Mouse (Mus musculus) kidney, postnatal 0 days (tissue): ENCODE results near the gene Gprc5d. TPM values are rescaled to one million over a fixed set of nuclear protein-coding genes. Genes with fewer than 3 reads are reported as not detected.
A peak's percentile ranks its signal among the peaks of the same experiment; 100 is the strongest.

ENCODE experiments used
- ATAC-seq: fragments of 200-750 bp; cut with Nextera tagmentation; replicated peaks from 2 replicates; pipeline ENCODE4 v1.8.0; 2017; ENCODE audit warnings: low read depth, moderate number of reproducible peaks, moderate TSS enrichment, moderate library complexity; ENCODE audit not compliant: low FRiP score
- DNase-seq: peaks from one replicate; pipeline ENCODE4 v3.0.0-alpha.2; 2016; ENCODE audit warnings: low spot score
- H3K27ac ChIP-seq: fragments of 300-500 bp; sonication (generic); 2 replicates; pipeline ENCODE4 v1.5.1; 2014; ENCODE audit warnings: mild to moderate bottlenecking
- H3K27me3 ChIP-seq: fragments of 300-500 bp; sonication (generic); 2 replicates; pipeline ENCODE4 v1.6.1; 2014; ENCODE audit warnings: low read length, mixed read lengths; ENCODE audit not compliant: insufficient read depth
- H3K36me3 ChIP-seq: fragments of 300-500 bp; sonication (generic); 2 replicates; pipeline ENCODE4 v1.6.1; 2014; ENCODE audit warnings: low read length, mixed read lengths; ENCODE audit not compliant: insufficient read depth
- H3K4me1 ChIP-seq: fragments of 300-500 bp; sonication (generic); replicated peaks from 2 replicates; pipeline ENCODE4 v1.6.1; 2014; ENCODE audit warnings: antibody characterized with exemption, low read length, mixed read lengths; ENCODE audit not compliant: insufficient read depth
- H3K4me2 ChIP-seq: fragments of 300-500 bp; sonication (generic); 2 replicates; pipeline ENCODE4 v1.6.1; 2014; ENCODE audit warnings: mild to moderate bottlenecking, low read length, moderate library complexity, mixed read lengths
- H3K4me3 ChIP-seq: fragments of 300-500 bp; sonication (generic); replicated peaks from 2 replicates; pipeline ENCODE4 v1.5.1; 2014; ENCODE audit warnings: low read depth, low read length
- H3K9ac ChIP-seq: fragments of 300-500 bp; sonication (generic); 2 replicates; pipeline ENCODE4 v1.6.1; 2014; ENCODE audit warnings: low read depth, low read length
- H3K9me3 ChIP-seq: fragments of 300-500 bp; sonication (generic); replicated peaks from 2 replicates; pipeline ENCODE4 v1.6.1; 2016; ENCODE audit warnings: low read length, inconsistent platforms, mixed read lengths
- CTCF ChIP-seq: IDR thresholded peaks from 2 replicates; pipeline ENCODE4 v1.5.1; 2016; ENCODE audit warnings: antibody characterized with exemption, low read depth, mild to moderate bottlenecking, moderate library complexity
- WGBS: fragments of 180-500 bp; shearing (Covaris S2); extraction: QIAGEN DNeasy Blood & Tissue Kit; methylation state at CpG from one replicate; pipeline ENCODE4 v1.1.7; 2014; 5-methylcytosine and 5-hydroxymethylcytosine counted together
- polyA plus RNA-seq: library from polyadenylated mRNA; unstranded; fragments of >200 nt; fragmentation: Nextera tagmentation; extraction: Ambion mirVana; gene quantifications from 2 replicates; pipeline ENCODE4 v1.2.1, GENCODE M21; 2015

Gene Gprc5d
- polyA plus RNA-seq, 1 experiment from 2014 or later, result 0.08 TPM

DNA sequence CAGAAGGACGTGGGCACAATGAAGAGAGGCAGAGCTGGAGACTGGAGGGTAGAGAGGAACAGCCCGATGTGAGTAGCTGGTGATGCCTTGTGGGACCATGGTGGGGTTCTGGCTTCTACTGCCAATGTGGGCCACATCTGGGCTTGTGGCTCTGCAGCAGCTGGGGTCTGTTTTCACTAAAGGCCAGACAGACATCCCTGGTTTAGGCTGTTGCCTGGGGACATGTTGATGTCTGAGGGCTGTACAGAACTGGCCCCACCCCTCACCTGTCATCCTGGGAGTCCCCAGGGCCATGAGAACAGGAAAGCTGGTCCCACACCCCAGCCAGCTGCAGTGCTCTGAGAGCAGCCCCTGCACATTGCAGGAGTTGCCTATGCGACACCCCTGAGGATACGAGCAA, 31.1 kb upstream of the Gprc5d start:
- no peak overlapping the region for H3K4me2 ChIP-seq
- H3K4me3 ChIP-seq, result no peak overlapping the region
- no peaks in the 10 kb centered on the region for H3K36me3 ChIP-seq
- H3K9ac ChIP-seq, result no peak overlapping the region
- H3K4me1 ChIP-seq, result no peaks in the 10 kb centered on the region
- no peaks in the 10 kb centered on the region for H3K27me3 ChIP-seq
- ATAC-seq (no peak), DNase-seq (no peak)
- WGBS, result 82% methylated on average over 4 of the region's 4 CpGs
- H3K27ac ChIP-seq, result no peak overlapping the region
- TF ChIP-seq CTCF, result no peak
- no peaks in the 10 kb centered on the region for H3K9me3 ChIP-seq

DNA sequence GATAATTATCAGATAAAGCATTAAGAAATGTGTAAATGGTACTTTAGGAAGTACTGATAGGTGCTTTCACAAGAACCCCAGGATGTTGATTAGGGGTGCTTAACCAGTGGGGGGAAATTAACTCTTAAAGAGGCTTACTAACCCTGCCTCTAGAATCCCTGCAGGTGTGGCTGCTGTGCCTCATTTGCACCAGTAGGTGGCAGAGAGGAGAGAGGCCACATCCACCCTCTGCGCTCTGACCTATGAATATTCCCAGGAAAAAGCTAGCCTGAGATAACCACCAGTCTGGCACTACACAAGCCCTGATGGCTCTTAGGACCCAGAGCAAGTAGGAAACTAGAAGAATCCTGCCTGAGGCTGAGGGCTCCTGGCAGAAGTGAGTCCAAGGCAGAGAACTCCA, 30.4 kb upstream of the Gprc5d start:
- WGBS, result 44% methylated on average over 1 of the region's 1 CpGs
- Histone ChIP-seq H3K4me1 (no peaks in the 10 kb centered on the region), H3K36me3 (no peaks in the 10 kb centered on the region), H3K4me2 (no peak overlapping the region), H3K9ac (no peak overlapping the region), H3K4me3 (no peak overlapping the region), H3K27me3 (no peaks in the 10 kb centered on the region), H3K27ac (no peak overlapping the region), H3K9me3 (no peaks in the 10 kb centered on the region)
- DNase-seq, result peak; percentile 56
- ATAC-seq, result no peak
- peak; percentile 76 for TF ChIP-seq CTCF

DNA sequence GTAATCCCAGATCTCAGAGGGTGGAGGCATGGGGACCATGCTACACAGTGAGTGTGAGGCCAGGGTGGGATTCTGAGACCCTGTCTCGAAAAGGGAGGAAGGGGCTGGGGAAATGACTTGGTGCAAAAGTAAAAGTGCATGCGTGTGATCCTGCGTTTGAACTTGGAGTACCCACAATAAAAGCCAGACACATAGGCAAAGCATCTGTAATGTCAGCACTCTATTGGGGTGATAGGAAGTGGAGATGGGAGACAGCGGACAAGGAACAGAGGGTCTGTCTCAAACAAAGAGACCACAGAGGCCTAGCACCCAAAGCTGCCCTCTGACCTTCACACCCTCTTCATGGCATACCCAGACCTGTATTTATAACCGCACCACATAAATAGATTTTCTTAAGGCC, 27.9 kb upstream of the Gprc5d start:
- no peak overlapping the region for H3K4me3 ChIP-seq
- no peak overlapping the region for H3K9ac ChIP-seq
- no peak for TF ChIP-seq CTCF
- no peak overlapping the region for H3K4me2 ChIP-seq
- no peak for DNase-seq
- H3K9me3 ChIP-seq, result no peaks in the 10 kb centered on the region
- no peak overlapping the region for H3K27ac ChIP-seq
- 92% methylated on average over 5 of the region's 5 CpGs for whole genome bisulfite sequencing
- 0 out of 2 replicates have a peak, but pooled peaks cover 5% of the 10 kb centered on the region for H3K4me1 ChIP-seq
- no peaks in the 10 kb centered on the region for H3K27me3 ChIP-seq
- no peak for ATAC-seq
- H3K36me3 ChIP-seq, result no peaks in the 10 kb centered on the region; the same call in 1 of the 2 replicates

DNA sequence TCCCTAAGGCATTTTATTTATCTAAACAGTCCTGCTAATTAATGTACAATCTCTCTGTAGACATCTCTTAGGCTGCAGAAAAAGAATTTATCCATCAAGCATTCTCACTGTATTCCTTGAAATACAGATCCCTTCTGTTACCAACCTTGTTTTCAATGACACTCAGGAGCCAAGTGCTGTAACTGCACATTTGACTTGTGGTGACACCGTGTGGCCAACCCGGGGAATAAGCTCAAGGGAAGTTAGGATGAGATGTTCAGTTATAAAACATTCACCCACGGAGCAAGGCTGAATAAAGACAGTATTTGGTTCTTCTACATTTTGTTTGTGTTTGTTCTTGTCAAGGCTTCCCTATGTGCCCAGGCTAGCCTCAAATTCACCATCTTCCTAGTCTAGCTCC, 26.4 kb upstream of the Gprc5d start:
- H3K4me1 ChIP-seq, result peaks cover 5% of the 10 kb centered on the region; the same call in 1 of the 2 replicates
- no peak overlapping the region for H3K9ac ChIP-seq
- H3K4me2 ChIP-seq, result no peak overlapping the region
- no peaks in the 10 kb centered on the region for H3K27me3 ChIP-seq
- 2% methylated on average over 3 of the region's 3 CpGs for WGBS
- no peaks in the 10 kb centered on the region; the same call in 1 of the 2 replicates for H3K36me3 ChIP-seq
- no peak for ATAC-seq
- peak; percentile 98 for TF ChIP-seq CTCF
- no peaks in the 10 kb centered on the region for H3K9me3 ChIP-seq
- H3K4me3 ChIP-seq, result no peak overlapping the region
- no peak overlapping the region for H3K27ac ChIP-seq
- peak; percentile 87 for DNase-seq

DNA sequence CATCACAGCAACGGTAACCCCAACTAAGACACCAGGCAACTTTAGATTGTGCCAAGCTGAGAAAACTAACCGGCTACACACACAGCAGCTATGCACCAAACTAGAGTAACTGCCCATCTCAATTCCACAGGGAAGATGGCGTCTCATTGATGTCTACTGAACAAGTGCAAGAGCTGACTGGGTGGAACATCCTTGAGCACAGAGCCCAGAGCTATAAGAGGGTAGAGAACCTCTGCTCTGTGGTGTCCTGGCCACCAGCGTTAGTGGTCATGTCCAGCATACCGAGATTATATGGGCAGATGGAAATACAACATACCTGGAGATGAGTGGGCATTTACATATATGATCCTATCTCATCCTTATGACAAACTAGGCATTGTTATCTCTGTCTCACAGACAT, 25.1 kb upstream of the Gprc5d start:
- DNase-seq (no peak), ATAC-seq (no peak)
- no peak overlapping the region for H3K4me3 ChIP-seq
- peaks cover 15% of the 10 kb centered on the region; the same call in 1 of the 2 replicates for H3K4me1 ChIP-seq
- H3K27ac ChIP-seq, result no peak overlapping the region
- H3K9me3 ChIP-seq, result no peaks in the 10 kb centered on the region
- H3K9ac ChIP-seq, result no peak overlapping the region
- no peak overlapping the region for H3K4me2 ChIP-seq
- no peak for TF ChIP-seq CTCF
- 96% methylated on average over 5 of the region's 5 CpGs for WGBS
- H3K27me3 ChIP-seq, result no peaks in the 10 kb centered on the region
- H3K36me3 ChIP-seq, result no peaks in the 10 kb centered on the region; the same call in 1 of the 2 replicates

DNA sequence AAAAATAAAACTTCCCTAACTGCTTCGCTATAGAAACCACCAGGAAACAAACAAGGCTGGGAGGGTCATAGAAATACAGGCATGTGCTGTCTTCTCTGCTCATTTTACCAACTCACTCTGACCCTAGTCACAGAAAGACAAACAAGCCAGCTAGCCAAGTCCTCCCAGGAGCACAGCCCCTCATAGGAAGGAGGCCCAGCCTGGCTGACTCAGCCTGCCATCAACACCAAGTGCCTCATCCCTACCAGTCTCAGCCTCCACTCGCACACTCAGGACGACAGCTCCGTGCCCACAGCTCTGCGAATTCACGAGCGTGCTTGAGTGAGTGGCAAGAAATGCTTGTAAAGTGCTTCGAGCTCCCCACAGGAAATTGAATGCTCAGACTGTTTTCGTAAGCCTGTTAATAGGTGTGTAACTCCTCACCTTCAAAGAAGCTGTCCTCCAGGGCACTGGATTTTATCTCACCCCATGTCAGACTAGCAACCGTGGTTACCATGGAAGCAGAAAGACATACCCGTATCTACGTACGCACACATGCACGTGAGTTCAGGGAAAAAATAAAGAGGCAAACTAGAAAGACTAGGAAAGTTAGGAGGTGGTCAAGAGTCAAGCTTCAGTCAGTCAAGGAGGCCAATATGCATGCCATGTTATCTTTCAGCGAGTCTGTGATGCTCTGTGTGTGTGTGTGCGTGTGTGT, 23.5 kb upstream of the Gprc5d start:
- ATAC-seq, result no peak
- Histone ChIP-seq H3K4me1 (peaks cover 23% of the 10 kb centered on the region), H3K9me3 (no peaks in the 10 kb centered on the region), H3K36me3 (no peaks in the 10 kb centered on the region; the same call in 1 of the 2 replicates), H3K9ac (no peak overlapping the region), H3K4me2 (no peak overlapping the region), H3K27ac (no peak overlapping the region), H3K4me3 (no peak overlapping the region), H3K27me3 (no peaks in the 10 kb centered on the region)
- WGBS, result 47% methylated on average over 16 of the region's 16 CpGs
- TF ChIP-seq CTCF, result no peak
- DNase-seq, result peak; percentile 34
